Mouse (Mus musculus): ENCODE results near the gene Taar5. TPM values are rescaled to one million over a fixed set of nuclear protein-coding genes. Genes with fewer than 3 reads are reported as not detected.
A peak's percentile ranks its signal among the peaks of the same experiment; 100 is the strongest.

The Taar5 gene
- polyA plus RNA-seq, 1 experiment from 2014 or later = not detected

GRCm38 (mm10) chr10:23964921-23965610 is 5.4 kb upstream of the Taar5 start:
- Histone ChIP-seq H3K4me1 (replicated peaks) (no peaks in the 10 kb centered on the region), H3K27ac (replicated peaks) (no peak overlapping the region), H3K4me2 (no peak overlapping the region), H3K27me3 (no peaks in the 10 kb centered on the region), H3K36me3 (no peaks in the 10 kb centered on the region), H3K9me3 (no peaks in the 10 kb centered on the region), H3K4me3 (no peak overlapping the region), H3K9ac (no peak overlapping the region)
- no peak for ATAC-seq (ENCODE audit: low read depth)
- WGBS = 91% methylated on average over 6 of the region's 6 CpGs

- H3K4me1 ChIP-seq (replicated peaks) = no peaks in the 10 kb centered on the region
- H3K27ac ChIP-seq (replicated peaks) = no peak overlapping the region
- WGBS = 89% methylated on average over 5 of the region's 5 CpGs
- H3K9me3 ChIP-seq = no peaks in the 10 kb centered on the region
- no peak overlapping the region for H3K4me3 ChIP-seq
- H3K36me3 ChIP-seq = no peaks in the 10 kb centered on the region
- no peaks in the 10 kb centered on the region for H3K27me3 ChIP-seq
- H3K9ac ChIP-seq = no peak overlapping the region
- H3K4me2 ChIP-seq = no peak overlapping the region
- no peak for ATAC-seq (ENCODE audit: low read depth)
Observed at GRCm38 (mm10) chr10:23971256-23971655, 750 bp downstream of the Taar5 start.

GRCm38 (mm10) chr10:23977958-23978357 is 7.5 kb downstream of the Taar5 start:
- ATAC-seq (ENCODE audit: low read depth) = no peak
- Histone ChIP-seq H3K4me3 (no peak overlapping the region), H3K36me3 (no peaks in the 10 kb centered on the region), H3K9ac (no peak overlapping the region), H3K4me2 (no peak overlapping the region), H3K9me3 (no peaks in the 10 kb centered on the region), H3K27me3 (no peaks in the 10 kb centered on the region; the same call in 1 of the 2 replicates), H3K4me1 (replicated peaks) (no peaks in the 10 kb centered on the region), H3K27ac (replicated peaks) (no peak overlapping the region)
- 43% methylated on average over 4 of the region's 4 CpGs for WGBS

GRCm38 (mm10) chr10:23978901-23979705 is 8.6 kb downstream of the Taar5 start:
- H3K27me3 ChIP-seq = no peaks in the 10 kb centered on the region; the same call in 1 of the 2 replicates
- H3K4me3 ChIP-seq = no peak overlapping the region
- no peak overlapping the region for H3K4me2 ChIP-seq
- no peaks in the 10 kb centered on the region for H3K36me3 ChIP-seq
- H3K9ac ChIP-seq = no peak overlapping the region
- no peaks in the 10 kb centered on the region for H3K4me1 ChIP-seq (replicated peaks)
- H3K27ac ChIP-seq (replicated peaks) = no peak overlapping the region
- 44% methylated on average over 16 of the region's 16 CpGs for WGBS
- ATAC-seq (ENCODE audit: low read depth) = peak; percentile 75; the same call in 1 of the 2 replicates
- H3K9me3 ChIP-seq = no peaks in the 10 kb centered on the region

GRCm38 (mm10) chr10:23985546-23985945 is 15.0 kb downstream of the Taar5 start, which contains the start of gene Taar6:
Gene Taar6 (minus strand): TSS chr10:23985646.
- H3K27me3 ChIP-seq = no peaks in the 10 kb centered on the region
- no peak within 1 kb of the TSS for H3K27ac ChIP-seq (replicated peaks)
- no peak for ATAC-seq (ENCODE audit: low read depth)
- no peak within 1 kb of the TSS for H3K4me2 ChIP-seq
- no peak within 1 kb of the TSS for H3K4me3 ChIP-seq
- no peak within 1 kb of the TSS for H3K9ac ChIP-seq
- H3K36me3 ChIP-seq = no peaks in the 10 kb centered on the region
- H3K9me3 ChIP-seq = no peaks in the 10 kb centered on the region
- WGBS = 75% methylated on average over 8 of the region's 8 CpGs
- no peaks in the 10 kb centered on the region for H3K4me1 ChIP-seq (replicated peaks)

GRCm38 (mm10) chr10:23986419-23986818 is 15.9 kb downstream of the Taar5 start:
- Histone ChIP-seq H3K27me3 (no peaks in the 10 kb centered on the region), H3K4me3 (no peak overlapping the region), H3K4me1 (replicated peaks) (no peaks in the 10 kb centered on the region), H3K9me3 (no peaks in the 10 kb centered on the region), H3K4me2 (no peak overlapping the region), H3K36me3 (no peaks in the 10 kb centered on the region), H3K27ac (replicated peaks) (no peak overlapping the region), H3K9ac (no peak overlapping the region)
- WGBS = 80% methylated on average over 5 of the region's 5 CpGs
- no peak for ATAC-seq (ENCODE audit: low read depth)

GRCm38 (mm10) chr10:23993381-23993780 is 22.9 kb downstream of the Taar5 start, which contains the start of gene Taar7a:
Gene Taar7a (minus strand): TSS chr10:23993481.
- H3K4me2 ChIP-seq = no peak within 1 kb of the TSS
- no peak within 1 kb of the TSS for H3K4me3 ChIP-seq
- no peaks in the 10 kb centered on the region for H3K36me3 ChIP-seq
- ATAC-seq (ENCODE audit: low read depth) = no peak
- no peaks in the 10 kb centered on the region for H3K27me3 ChIP-seq
- no peaks in the 10 kb centered on the region for H3K4me1 ChIP-seq (replicated peaks)
- no peaks in the 10 kb centered on the region for H3K9me3 ChIP-seq
- no peak within 1 kb of the TSS for H3K27ac ChIP-seq (replicated peaks)
- 91% methylated on average over 3 of the region's 3 CpGs for WGBS
- H3K9ac ChIP-seq = no peak within 1 kb of the TSS

- Histone ChIP-seq H3K9ac (no peak within 1 kb of the TSS), H3K4me3 (no peak within 1 kb of the TSS), H3K4me2 (no peak within 1 kb of the TSS), H3K36me3 (no peaks in the 10 kb centered on the region), H3K9me3 (no peaks in the 10 kb centered on the region), H3K4me1 (replicated peaks) (no peaks in the 10 kb centered on the region), H3K27me3 (no peaks in the 10 kb centered on the region), H3K27ac (replicated peaks) (no peak within 1 kb of the TSS)
- ATAC-seq (ENCODE audit: low read depth) = no peak
- 77% methylated on average over 1 of the region's 1 CpGs for WGBS
Observed at GRCm38 (mm10) chr10:23999639-24000038, 29.1 kb downstream of the Taar5 start, which contains the start of gene Taar7b. Gene Taar7b (plus strand): TSS chr10:23999939.

- Histone ChIP-seq H3K27me3 (no peaks in the 10 kb centered on the region), H3K9me3 (no peaks in the 10 kb centered on the region), H3K36me3 (no peaks in the 10 kb centered on the region), H3K4me3 (no peak overlapping the region), H3K9ac (no peak overlapping the region), H3K27ac (replicated peaks) (no peak overlapping the region), H3K4me1 (replicated peaks) (no peaks in the 10 kb centered on the region), H3K4me2 (no peak overlapping the region)
- WGBS = 78% methylated on average over 1 of the region's 1 CpGs
- no peak for ATAC-seq (ENCODE audit: low read depth)
Observed at GRCm38 (mm10) chr10:24006442-24006841, 35.9 kb downstream of the Taar5 start.

GRCm38 (mm10) chr10:24007034-24007433 is 36.5 kb downstream of the Taar5 start:
- H3K27ac ChIP-seq (replicated peaks) = no peak overlapping the region
- WGBS = 59% methylated on average over 2 of the region's 2 CpGs
- H3K4me3 ChIP-seq = no peak overlapping the region
- H3K9ac ChIP-seq = no peak overlapping the region
- H3K9me3 ChIP-seq = no peaks in the 10 kb centered on the region
- no peaks in the 10 kb centered on the region for H3K36me3 ChIP-seq
- ATAC-seq (ENCODE audit: low read depth) = no peak
- H3K4me2 ChIP-seq = no peak overlapping the region
- H3K4me1 ChIP-seq (replicated peaks) = no peaks in the 10 kb centered on the region
- H3K27me3 ChIP-seq = no peaks in the 10 kb centered on the region

GRCm38 (mm10) chr10:24008143-24008542 is 37.6 kb downstream of the Taar5 start:
- 81% methylated on average over 1 of the region's 1 CpGs for WGBS

More at GRCm38 (mm10) chr10:24008143-24008542, 37.6 kb downstream of the Taar5 start:
- H3K9me3 ChIP-seq = no peaks in the 10 kb centered on the region
- no peak overlapping the region for H3K4me2 ChIP-seq
- H3K36me3 ChIP-seq = no peaks in the 10 kb centered on the region
- no peak overlapping the region for H3K27ac ChIP-seq (replicated peaks)
- H3K27me3 ChIP-seq = no peaks in the 10 kb centered on the region
- H3K4me1 ChIP-seq (replicated peaks) = no peaks in the 10 kb centered on the region
- no peak for ATAC-seq (ENCODE audit: low read depth)
- no peak overlapping the region for H3K4me3 ChIP-seq
- H3K9ac ChIP-seq = no peak overlapping the region

All from neural tube, embryonic 13.5 days (tissue).